Mouse (Mus musculus) liver, postnatal 0 days (tissue): Measurements from ENCODE around the gene Dbndd2.

ENCODE experiments used
- CTCF ChIP-seq: sonication (generic); IDR thresholded peaks from 2 replicates; pipeline ENCODE4 v1.5.1; 2016; ENCODE audit warnings: antibody characterized with exemption, low read depth
- EP300 ChIP-seq: IDR thresholded peaks from 2 replicates; pipeline ENCODE4 v1.6.1; 2016; ENCODE audit warnings: antibody characterized with exemption, low read depth, mild to moderate bottlenecking

DNA sequence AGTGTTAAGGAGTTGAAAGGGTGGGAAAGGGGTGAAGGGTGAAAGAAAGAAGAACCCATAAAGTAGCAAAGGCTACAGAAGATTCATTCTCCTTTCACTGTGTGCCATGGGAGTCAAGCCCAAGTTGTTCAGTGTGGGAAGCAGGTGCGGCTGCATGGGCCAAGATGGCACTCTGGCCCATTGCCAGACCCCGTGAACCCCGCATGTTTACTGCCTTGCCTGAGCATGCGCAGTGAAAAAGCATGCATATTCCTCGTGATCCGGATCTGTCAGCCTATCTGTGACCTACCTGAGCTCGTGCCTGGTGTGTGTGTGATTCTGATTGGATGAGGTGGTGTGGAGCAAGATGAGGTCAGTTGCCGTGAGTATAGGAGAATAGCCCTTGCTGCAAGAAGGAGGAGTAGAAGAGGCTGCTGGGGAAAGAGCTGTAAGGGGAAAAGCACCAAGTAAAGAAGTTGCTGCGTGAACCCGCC, 37.4 kb downstream of the Dbndd2 start:
- TF ChIP-seq CTCF = no peak
- no peak for TF ChIP-seq EP300
